Mouse (Mus musculus) brain, adult 2 months (tissue): ENCODE measurements around the gene Wnk1.

Source experiments
- DNase-seq: peaks from one replicate; pipeline ENCODE4 v3.0.0; 2011; ENCODE audit warnings: low read depth, low spot score

The Wnk1 gene

DNA sequence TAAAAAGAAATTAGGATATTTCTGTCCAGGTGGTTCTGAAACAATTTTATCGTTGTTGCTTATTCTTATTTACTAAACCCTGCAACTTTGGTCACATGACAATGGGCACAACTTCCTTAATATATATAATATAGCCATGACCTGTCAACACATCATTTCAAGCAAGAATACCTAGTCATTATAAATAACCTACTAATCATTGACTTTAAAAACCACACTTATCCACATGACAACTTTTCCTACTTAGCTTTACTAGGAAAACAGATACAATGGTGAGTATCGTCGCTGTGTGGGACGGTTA is 2.0 kb upstream of the Wnk1 start:
- DNase-seq, result no peak

DNA sequence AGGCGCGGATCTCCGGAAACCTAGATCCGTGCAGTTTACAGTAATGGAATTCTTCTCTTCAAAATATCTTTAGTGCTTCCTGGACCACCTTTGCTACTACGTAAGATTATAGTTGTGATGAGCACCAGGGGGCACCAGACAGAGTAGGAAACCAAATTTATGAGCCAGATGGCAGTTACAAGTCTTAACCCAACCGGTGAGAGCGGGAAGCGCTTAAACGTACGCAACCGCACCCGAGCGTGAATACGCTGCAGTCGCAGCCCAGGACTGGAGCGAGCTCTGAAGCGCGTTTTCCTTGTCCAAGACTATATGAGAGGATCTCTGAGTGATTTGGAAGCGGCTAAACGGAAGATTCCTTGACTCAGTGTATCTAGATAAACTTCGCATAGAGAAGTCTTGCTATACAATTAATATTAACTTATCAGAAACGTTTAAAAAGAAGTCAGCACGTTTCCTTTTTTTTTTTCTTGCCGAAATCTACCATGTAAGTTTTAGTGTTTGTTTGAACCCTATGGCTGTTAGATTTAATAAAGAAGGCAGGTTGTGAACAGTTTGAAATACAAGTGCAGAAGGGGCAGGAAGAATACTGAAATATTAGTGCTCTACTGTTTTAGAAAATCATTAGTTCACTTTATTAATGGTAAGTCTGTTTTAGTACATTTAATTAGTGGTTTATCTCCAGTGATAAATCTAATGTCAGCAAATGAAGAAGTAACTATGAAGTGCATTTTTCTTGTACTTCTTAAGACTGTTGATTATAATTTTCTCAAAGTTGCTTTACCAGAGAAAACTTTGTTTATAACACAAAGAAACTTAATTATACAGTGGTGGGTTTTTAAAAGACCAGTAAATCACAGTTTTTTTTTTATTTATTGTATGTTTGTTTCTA is 1.4 kb upstream of the Wnk1 start:
- peak; percentile 94 for DNase-seq

DNA sequence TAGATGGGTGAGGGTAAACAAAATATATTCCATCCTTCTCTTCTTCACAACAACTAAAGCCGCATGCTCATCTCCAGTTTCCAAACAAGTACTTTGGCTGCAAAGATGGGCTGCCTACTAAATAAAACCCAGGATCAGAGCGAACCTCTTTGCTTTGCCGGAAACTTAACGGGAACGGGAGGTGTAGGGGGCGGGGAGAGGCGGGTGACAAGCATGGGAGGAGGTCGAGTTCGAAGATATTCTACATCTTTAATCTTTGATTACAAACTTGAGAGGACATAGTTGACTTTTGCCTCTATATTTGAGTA is 738 bp upstream of the Wnk1 start:
- no peak for DNase-seq

DNA sequence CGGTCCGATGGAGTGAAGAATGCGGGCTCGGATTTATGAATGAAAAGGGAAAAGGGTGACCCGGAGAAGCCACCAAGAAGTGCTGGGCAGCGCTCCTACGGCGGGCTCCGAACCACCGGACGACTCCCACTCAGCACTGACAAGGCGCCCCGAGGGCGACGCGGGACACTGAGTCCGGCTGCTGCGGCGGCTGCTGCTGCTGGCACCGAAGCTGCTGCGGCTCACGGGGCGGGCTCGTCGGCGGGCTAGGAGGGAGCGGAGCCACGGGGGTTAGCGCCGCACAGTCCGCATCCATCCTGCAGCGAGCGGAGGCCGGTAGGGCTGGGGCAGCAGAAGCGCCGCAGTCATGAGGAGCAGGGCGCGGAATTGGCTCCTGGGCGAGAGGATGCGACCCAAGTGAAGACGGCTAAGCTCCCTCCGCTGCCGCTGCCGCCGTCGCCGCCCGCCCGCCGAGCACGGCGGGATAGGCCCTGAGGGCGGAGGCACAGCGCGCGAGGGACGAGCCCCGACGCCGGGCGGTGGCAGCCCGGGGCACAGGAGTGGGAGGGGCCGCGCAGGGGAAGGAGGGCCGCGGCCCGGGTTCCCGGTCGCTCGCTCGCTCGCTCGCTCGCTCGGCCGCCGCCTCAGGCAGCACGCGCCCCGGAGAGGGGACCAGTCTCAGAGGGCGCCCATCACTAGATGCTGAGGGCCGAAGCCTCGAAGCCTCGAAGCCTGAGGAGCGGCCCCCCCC is 671 bp downstream of the Wnk1 start:
- DNase-seq, result peak; percentile 84

DNA sequence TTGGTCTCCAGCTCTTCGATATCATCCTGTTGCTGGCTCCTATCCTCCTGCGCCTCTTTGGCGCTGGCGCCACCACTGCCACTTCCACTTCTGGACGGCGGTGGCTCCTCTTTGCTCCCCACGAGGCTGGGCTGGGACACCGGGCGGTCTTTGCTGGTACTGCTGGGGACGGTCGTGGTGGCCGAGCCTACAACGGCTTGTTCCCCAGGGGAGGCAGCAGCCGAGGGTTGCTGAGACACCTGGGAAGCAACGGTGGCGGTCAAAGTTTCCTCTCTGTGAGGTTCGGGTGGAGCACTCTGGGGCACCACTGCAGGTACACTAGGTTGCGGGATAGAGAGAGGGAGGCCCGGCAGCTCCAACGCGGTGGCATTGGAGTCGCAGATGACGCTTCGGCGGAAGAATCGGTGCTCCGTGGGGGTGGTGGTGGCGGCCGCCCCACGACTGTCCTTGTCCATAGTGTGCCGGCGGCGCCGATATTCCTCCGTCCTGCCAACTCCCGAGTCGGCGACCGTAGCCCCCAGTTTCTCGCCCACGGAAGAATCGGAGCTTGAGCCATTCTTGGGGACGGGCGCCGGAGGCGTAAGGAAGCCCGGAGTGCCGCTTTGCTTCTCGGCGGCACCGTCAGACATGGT is 1.4 kb downstream of the Wnk1 start:
- peak; percentile 69 for DNase-seq

DNA sequence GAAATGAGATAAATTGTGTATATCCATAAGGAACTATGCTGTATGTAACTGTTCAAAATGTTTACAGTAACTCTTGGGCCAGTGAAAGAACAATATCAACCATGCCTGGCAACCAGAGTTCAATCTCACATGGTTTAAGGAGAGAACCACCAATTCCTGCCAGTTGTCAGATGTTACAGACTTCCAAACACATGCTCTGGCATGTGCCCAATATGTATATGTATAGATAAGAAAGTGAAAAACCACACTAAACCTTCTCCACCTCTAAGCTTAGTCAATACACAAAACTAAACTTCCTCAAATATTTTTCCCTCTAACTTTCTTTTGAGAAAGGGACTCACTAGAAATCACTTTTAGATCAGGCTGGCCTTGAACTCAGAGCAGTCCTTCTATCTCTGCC is 13.9 kb downstream of the Wnk1 start:
- DNase-seq, result no peak

DNA sequence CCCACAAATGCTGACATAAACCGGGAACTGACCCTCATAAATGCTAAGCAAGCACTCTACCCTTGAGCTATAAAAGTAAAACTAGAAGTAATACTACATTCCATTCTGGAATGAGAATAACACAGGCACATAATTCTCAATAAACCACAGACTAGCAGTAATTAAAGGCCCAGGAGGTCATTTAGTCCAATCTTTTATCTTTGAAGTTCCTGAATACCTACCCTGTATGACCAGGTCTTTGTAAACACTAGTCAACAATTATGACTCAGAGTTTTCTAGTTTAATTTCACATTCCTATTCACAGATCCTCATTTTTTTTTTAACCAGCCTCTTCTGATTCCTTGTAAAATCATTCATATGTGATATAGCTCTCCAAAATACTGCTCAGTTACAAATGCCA is 14.7 kb downstream of the Wnk1 start:
- no peak for DNase-seq

DNA sequence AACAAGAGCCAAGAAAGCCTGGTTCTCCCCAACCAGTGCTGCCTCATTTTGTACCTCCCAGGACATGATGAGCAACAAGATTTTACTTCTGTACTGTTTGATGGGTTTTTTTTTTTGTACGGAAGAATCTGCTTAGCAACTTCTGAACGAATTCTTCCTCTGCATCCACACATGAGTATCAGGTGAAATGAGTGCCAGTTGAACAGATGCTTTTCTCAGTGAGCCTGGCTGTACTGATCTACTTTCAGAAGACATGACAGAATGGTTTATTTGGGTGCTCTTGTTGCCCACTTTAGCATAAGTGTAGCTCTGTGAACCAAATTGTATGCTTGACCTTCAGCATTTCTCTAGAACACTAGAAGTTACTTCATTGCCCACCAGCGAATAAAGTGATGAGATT is 16.4 kb downstream of the Wnk1 start:
- DNase-seq, result peak; percentile 80

DNA sequence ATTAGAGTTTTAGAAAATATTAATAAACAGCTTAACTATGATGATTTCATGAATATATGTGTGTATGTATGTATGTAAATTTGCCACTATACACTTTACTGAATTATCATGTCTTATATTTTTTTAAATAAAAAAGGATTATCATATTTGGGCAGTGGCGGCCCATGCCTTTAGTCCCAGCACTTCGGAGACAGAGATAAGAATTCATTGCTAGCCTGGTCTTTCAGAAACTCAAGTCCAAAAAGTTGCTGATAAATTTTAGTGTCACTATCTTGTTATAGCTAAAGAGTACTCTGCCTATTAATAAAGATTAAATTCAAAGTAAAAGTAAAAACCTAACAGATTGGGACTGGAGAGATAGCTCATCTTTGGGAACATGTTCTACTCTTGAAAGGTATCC is 18.8 kb downstream of the Wnk1 start:
- no peak for DNase-seq

DNA sequence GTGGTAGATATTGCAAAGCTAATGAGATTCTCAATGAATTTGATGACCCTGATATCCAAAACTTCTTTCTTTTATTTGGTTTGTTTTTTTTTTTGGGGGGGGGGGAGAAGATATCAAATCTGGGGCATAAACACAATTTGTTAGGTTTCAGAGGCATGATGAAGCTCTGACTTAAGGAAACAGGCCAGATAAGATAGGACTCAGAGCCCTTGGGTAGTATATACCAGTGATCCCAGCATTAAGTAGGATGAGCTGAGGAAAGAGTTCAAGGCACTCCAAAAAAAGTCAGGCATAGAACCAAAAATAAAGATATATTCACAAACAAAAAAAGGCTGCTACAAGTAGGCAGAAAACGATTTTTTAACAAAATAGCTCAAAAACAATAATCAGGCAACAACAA is 25.3 kb downstream of the Wnk1 start:
- no peak for DNase-seq

DNA sequence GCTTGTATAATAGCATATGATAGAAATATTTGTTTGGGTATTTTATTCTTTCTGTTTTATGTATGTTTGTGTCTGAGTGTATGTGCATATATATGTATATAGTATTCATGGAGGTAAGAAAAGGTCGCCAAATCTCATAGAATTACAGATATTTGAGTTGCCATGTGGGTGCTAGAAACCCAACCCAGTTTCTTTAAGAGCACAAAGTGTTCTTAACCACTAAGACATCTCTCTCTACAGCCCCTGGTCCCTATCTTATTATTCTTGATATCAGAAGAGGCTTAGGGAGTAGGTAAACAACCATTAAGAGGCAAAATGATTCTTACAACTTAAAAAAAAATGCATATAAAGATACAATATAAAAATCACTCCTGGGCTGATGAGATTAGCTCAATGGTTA is 27.0 kb downstream of the Wnk1 start:
- DNase-seq, result no peak

DNA sequence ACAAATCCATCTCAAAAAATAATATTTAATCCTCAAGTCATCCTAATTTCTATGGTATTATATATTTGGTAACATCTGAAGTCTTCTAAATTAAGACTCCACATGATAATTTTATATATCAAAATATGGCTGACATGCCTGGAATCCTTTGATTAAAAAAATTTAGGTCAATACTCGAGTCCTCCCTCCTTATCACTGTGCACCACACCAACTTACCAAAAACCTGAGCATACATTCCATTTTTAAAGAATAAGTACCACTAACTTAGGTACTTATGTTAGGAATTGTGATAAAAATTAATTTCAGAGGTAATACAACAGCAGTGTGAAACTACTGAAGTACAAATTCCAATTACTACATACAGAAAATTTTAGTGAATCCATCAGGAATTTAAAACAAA is 27.5 kb downstream of the Wnk1 start:
- no peak for DNase-seq

DNA sequence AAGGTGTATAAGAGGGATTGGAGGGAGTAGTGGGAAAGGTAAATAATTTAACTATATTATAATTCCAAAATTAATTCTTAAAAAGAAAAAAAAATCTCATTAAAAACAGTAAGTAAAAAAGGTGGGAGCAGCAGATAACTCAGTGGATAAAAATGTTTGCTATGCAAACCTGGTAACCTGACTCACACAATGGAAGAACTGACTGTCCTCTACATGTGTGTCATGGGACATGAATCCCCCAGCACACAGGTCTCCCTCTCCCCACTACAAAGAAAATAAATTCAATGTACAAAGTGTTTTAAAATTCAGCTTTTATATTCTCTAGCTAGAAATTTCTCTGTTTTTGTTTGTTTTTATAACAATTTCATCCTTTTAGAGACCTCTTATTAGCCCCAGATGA is 27.9 kb downstream of the Wnk1 start:
- no peak for DNase-seq

DNA sequence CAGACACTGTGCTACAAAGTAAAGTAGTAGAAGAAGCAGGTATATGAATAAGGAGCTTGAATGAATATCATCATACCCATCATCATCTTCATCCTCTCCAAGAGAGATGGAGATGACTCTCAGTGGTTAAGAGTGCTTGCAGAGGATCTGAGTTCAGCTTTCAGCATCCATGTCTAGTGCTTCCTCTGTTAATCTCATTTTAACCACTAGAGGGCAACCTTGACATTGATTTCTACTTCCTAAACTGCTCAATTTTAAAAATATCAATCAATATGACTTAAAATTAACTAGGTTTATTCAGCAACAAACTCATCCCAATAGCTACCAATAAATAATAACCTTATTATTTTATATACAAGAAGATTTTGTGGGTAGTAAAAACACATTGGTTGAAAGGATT is 36.8 kb downstream of the Wnk1 start:
- DNase-seq, result peak; percentile 71

DNA sequence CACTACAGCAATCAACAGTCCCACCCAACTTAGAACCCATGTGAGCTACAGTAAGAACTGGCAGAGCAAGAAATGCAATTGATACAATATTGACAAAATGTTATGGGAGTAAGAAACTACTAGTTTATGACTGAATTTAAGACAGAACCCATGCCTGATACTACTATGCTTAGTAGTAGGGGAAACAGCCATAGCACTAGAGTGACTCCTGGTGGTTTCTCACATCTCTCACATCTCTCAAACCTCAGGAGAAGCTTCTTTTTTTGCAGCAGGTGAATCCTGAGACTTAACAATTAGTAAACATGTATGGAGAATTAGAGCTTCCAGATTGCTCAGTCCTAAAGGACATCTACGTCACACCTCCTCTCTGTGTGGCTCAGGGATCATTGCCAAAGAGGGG is 42.0 kb downstream of the Wnk1 start:
- DNase-seq, result peak; percentile 10

DNA sequence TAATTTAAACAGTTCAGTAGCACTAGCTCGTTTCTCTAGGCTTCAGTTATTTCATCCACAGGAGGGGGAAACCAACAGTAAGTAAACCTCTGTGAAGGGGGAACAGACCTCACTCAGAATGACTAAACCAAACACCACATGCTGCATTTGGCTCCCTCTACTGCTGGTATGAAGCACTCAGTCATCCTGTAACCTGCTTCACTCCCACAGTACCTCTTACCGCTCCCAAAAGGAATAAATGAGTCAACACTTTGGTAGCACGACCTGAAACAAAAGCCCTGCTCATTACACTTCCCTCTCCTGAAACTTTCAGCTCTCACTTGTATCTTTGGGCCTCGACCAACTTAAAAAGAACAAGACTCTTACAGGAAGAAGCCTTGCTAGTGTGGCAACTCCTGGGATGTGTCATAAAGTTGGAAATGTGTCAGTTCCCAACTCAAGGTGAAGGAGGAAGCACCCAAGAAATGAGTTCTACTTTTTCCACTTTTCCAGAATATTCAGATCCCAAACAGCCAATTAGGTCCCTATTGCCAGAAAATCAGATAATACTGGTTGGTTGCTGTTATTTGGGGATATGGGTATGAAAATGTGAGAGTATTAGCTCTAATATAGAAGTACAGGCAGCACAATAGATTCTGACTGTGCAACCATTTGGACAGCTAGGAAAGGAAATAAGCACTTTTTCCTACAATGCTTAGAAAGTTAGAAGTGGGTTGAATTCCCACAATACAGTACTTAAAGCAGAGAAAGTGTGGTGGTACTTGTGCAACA is 114.1 kb downstream of the Wnk1 start:
- DNase-seq, result peak; percentile 87

DNA sequence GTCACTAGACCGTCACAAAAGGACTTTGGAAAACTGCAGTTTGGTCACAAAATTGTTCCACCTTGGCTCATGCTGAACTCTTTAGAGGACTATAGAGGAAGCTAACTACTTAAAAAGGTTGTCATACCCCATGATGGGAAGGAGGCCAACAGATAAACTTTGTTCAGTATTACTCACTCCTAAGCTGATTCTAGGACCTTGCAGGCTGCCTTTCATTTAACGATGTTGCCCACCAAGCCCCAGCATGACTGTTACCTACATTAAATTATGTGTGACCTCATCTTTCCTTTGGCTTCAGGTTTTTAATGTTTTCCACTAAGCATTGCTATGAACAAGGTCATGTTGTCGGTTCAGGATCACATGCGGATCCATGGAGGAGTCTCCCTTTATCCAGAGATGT is 115.9 kb downstream of the Wnk1 start:
- DNase-seq, result no peak

DNA sequence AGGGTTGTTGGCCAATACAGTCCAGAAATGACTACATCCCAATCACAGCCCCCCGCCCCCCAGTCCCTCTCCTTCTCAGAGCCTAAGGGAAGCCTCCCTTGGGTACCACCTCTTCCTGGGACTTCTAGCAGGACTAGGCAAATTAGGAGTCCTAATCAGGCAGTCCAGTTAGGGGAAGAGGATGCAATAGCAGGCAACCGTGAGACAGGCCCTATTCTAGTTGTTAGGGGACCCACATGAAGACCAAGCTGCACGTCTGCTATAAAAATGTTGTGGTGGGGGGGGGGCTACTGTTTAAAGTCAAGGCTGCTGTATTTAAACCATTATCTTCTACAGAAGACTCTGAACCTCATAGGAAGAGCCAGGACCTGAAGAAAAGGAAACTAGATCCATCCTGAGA is 116.3 kb downstream of the Wnk1 start:
- no peak for DNase-seq

DNA sequence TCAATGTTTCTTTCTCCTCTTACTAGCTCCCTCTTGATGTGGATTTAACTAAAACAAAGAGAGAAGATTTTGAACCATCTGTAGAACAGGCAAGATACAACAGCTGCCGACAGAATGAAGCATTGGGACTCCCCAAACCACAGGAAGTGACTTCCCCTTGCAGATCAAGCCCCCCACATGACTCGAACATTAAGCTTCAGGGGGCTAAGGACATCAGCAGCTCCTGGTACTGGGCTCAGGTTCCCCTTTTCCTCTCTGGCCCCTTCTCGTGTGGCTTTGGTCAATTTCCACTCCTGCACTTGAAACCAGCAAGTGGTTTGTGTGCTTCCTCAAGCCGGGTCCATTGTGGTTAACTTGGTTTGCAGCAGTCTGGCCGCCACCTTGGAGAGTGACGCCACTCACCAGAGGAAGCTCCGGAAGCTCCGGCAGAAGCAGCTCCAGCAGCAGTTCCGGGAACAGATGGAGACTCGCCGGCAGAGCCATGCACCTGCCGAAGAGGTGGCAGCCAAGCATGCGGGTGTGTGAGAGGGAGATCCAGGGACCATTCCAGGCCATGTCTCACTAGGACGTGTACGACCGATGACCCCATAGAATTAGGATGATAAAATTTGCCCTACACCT is 119.8 kb downstream of the Wnk1 start:
- peak; percentile 87 for DNase-seq

DNA sequence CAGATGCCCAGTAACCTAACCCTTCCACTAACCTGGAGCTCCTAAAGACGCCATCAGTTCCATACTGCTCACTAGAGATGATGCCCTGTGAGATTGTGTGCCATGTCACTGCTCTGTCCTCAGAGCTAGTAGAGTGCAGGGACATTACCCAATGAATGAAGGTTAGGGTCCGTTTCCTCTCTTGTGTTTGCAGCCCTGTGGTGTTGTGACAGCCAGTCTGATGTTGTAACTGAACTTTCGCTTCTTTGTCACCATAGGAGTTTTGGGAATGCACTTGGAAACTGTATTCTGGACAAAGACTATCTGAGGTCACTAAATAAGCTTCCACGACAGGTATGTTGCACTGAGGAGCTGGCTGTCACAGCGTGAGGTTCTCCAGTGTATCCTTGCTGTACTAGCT is 122.8 kb downstream of the Wnk1 start:
- no peak for DNase-seq

DNA sequence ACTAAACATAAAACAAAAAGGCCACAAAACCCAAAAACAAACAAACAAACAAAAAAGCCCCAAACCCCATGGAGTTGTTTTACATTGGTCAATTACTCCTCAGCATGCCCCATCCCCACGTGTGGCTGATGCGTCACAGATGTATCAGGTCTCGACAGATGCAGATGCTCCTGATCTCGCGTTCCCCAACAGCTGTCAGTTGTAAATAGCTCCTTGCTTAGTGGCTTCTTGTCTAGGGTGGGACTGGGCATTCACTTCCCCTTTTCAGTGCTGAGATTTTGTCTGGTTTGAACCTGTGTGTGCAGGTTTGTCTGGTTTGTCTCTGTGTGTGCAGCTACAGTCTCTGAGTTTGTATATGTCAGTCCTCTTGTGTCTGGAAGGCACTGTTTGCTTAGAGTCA is 126.4 kb downstream of the Wnk1 start:
- DNase-seq, result no peak

DNA sequence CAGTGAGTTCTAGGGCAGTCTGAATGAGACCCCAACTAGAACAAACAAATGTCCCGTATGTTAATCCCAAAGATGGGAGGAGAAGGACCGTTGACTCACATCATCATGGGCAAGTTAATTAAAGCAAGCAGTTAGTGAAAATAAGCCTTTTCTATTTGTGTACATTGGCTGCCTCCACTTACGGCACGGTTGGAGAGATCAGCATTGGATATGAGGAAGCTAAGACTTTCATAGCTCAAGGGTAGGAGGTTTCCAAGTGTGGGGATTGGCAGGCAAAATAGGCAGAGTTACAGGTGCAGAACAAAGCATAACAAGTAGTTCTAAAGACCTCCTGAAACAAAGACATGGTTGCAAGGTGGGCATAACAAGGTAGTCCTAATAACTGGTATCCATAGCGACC is 133.0 kb downstream of the Wnk1 start:
- DNase-seq, result no peak
